Mouse (Mus musculus): Measurements from ENCODE around the gene Sik2. TPM values are rescaled to one million over a fixed set of nuclear protein-coding genes. Genes with fewer than 3 reads are reported as not detected.

Gene Sik2
- polyA plus RNA-seq, 1 experiment, result 10.5 TPM

DNA sequence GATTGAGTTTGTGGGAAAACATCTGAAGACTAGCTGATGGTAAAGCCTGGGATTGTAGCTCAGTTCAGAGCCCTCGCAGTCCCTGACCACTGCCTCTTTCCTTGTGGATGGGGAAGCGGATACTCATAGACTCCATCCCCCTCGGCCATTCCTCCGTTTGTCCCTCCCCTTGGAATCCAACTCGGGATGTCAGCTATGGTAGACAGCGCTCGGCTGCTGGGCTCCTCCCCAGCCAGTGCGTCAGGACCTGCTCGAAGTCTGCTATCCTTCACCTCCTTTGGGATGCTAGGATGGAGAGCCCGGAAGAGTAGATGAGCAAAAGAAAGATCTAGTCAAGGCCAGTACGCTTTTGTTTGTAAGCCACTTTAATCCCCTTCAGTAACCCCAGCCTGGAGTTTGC lies 158.6 kb downstream of the Sik2 start:
- no peaks in the 10 kb centered on the region for H3K36me3 ChIP-seq (ENCODE audit: control insufficient read depth, insufficient read depth)
- H3K79me2 ChIP-seq (ENCODE audit: control insufficient read depth, insufficient read depth), result no peaks in the 10 kb centered on the region
- no peak for TF ChIP-seq MYOG (IDR thresholded peaks at IDR 0.05; ENCODE audit: control insufficient read depth in 1 of 3, insufficient read depth in 1 of 3, insufficient read length in 2 of 3, low read depth in 2 of 3)
- no peak overlapping the region for H3K4me3 ChIP-seq
- H3K4me2 ChIP-seq (ENCODE audit: low read depth), result no peak overlapping the region
- no peak overlapping the region for H3ac ChIP-seq (ENCODE audit: control insufficient read depth, insufficient read length)
- no peaks in the 10 kb centered on the region for H3K27me3 ChIP-seq (ENCODE audit: control insufficient read depth, insufficient read depth, insufficient read length)

DNA sequence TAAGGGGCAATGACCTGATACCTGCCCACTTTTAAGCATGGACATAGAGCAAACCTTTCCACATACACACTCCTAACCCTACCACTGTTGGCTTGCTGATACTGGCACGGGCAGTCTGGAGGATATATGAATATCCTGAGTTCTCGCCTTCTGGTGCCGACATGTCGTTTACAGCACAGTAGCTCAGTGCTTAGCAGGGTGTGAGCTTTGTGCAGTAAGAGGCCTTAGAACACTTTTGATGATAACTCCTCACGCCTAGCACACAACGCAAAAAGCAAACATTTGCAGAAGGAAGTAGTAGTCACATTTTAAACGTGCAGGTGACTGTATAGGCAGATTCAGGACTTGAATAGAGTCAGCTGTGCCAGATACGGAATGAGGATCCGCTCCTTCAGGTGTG lies 159.1 kb downstream of the Sik2 start:
- no peaks in the 10 kb centered on the region for H3K79me2 ChIP-seq (ENCODE audit: control insufficient read depth, insufficient read depth)
- H3K4me2 ChIP-seq (ENCODE audit: low read depth), result no peak overlapping the region

GRCm38 (mm10) chr9:50849249-50849648 lies 159.6 kb downstream of the Sik2 start:
- H3K4me2 ChIP-seq (ENCODE audit: low read depth), result no peak overlapping the region
- no peaks in the 10 kb centered on the region for H3K27me3 ChIP-seq (ENCODE audit: control insufficient read depth, insufficient read depth, insufficient read length)
- no peak overlapping the region for H3ac ChIP-seq (ENCODE audit: control insufficient read depth, insufficient read length)
- H3K79me2 ChIP-seq (ENCODE audit: control insufficient read depth, insufficient read depth), result no peaks in the 10 kb centered on the region
- TF ChIP-seq SRF (IDR thresholded peaks at IDR 0.05; ENCODE audit: control insufficient read depth, insufficient read length, low read depth) (no peak), CEBPB (IDR thresholded peaks at IDR 0.05; ENCODE audit: insufficient read depth, poor library complexity, severe bottlenecking) (no peak), MYOG (IDR thresholded peaks at IDR 0.05; ENCODE audit: control insufficient read depth in 1 of 3, insufficient read depth in 1 of 3, insufficient read length in 2 of 3, low read depth in 2 of 3) (no peak), MYOD1 (IDR thresholded peaks at IDR 0.05; ENCODE audit: control insufficient read depth in 1 of 3, insufficient read length in 2 of 3, low read depth in 2 of 3) (no peak), USF1 (IDR thresholded peaks at IDR 0.05; ENCODE audit: low read depth) (no peak)
- no peak overlapping the region for H3K4me3 ChIP-seq
- no peaks in the 10 kb centered on the region for H3K36me3 ChIP-seq (ENCODE audit: control insufficient read depth, insufficient read depth)

More for the DNA sequence above, 159.1 kb downstream of the Sik2 start:
- H3K4me3 ChIP-seq, result no peak overlapping the region
- no peaks in the 10 kb centered on the region for H3K36me3 ChIP-seq (ENCODE audit: control insufficient read depth, insufficient read depth)
- TF ChIP-seq E2F4 (IDR thresholded peaks at IDR 0.05; ENCODE audit: insufficient read depth), result no peak
- TF ChIP-seq TCF12 (IDR thresholded peaks at IDR 0.05; ENCODE audit: insufficient read depth, poor library complexity, severe bottlenecking), result no peak
- TF ChIP-seq TCF3 (IDR thresholded peaks at IDR 0.05; ENCODE audit: insufficient read length, low read depth), result no peak
- TF ChIP-seq USF1 (IDR thresholded peaks at IDR 0.05; ENCODE audit: low read depth), result no peak
- TF ChIP-seq MYOD1 (IDR thresholded peaks at IDR 0.05; ENCODE audit: control insufficient read depth in 1 of 3, insufficient read length in 2 of 3, low read depth in 2 of 3), result no peak
- no peak for TF ChIP-seq MYOG (IDR thresholded peaks at IDR 0.05; ENCODE audit: control insufficient read depth in 1 of 3, insufficient read depth in 1 of 3, insufficient read length in 2 of 3, low read depth in 2 of 3)
- TF ChIP-seq MAX (IDR thresholded peaks at IDR 0.05; ENCODE audit: low read depth), result no peak
- H3ac ChIP-seq (ENCODE audit: control insufficient read depth, insufficient read length), result no peak overlapping the region
- H3K27me3 ChIP-seq (ENCODE audit: control insufficient read depth, insufficient read depth, insufficient read length), result no peaks in the 10 kb centered on the region

- Histone ChIP-seq H3K27me3 (ENCODE audit: control insufficient read depth, insufficient read depth, insufficient read length) (no peaks in the 10 kb centered on the region), H3K4me2 (ENCODE audit: low read depth) (no peak overlapping the region), H3K79me2 (ENCODE audit: control insufficient read depth, insufficient read depth) (no peaks in the 10 kb centered on the region), H3K4me3 (no peak overlapping the region), H3ac (ENCODE audit: control insufficient read depth, insufficient read length) (no peak overlapping the region), H3K36me3 (ENCODE audit: control insufficient read depth, insufficient read depth) (no peaks in the 10 kb centered on the region)
- peak; percentile 40 for TF ChIP-seq POLR2AphosphoS2 (IDR thresholded peaks at IDR 0.05; ENCODE audit: insufficient read length, low read depth)
- no peak for TF ChIP-seq POLR2A (IDR thresholded peaks at IDR 0.05; ENCODE audit: insufficient read length, low read depth)
- TF ChIP-seq TCF3 (IDR thresholded peaks at IDR 0.05; ENCODE audit: insufficient read length, low read depth), result no peak
- no peak for TF ChIP-seq E2F4 (IDR thresholded peaks at IDR 0.05; ENCODE audit: insufficient read depth)
These were observed 160.1 kb downstream of the Sik2 start for GRCm38 (mm10) chr9:50848821-50849220.

DNA sequence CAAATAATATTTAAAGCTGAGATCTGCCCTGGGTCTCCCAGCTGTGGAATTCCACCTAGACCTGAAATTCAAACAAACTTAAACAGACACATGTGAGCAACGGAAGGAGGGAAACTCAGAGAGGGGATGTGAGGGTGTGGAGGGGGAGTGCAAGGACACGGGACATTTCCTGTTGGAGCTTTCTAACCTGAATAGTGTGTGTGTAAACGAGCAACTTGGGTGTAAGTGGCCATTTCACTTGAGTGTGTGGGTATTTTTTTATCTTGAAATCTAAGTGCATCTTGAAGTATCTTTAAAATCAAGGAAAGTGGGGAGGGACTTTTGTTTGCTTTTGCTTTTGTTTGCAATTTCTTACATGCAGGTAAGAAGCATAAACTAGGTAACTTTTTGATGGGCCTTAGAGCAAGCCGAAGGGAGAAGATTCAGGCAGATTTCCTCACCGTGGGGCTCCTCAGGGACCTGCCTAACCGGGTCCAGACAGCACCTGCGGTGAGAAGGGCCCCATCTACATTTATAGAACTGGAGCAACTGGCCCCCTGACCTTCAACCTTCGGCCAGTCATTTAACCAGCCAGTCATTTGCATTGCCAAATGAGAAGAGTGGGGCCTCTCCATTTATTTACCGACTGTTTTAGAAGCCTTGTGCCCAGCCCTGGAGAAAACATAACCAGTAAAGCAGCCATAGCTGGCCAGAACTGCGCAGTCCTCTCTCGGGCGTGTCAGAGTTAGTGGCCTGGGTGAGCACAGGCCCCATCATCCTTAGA lies 161.1 kb downstream of the Sik2 start:
- Histone ChIP-seq H3K36me3 (ENCODE audit: control insufficient read depth, insufficient read depth) (no peaks in the 10 kb centered on the region), H3K27me3 (ENCODE audit: control insufficient read depth, insufficient read depth, insufficient read length) (no peaks in the 10 kb centered on the region), H3ac (ENCODE audit: control insufficient read depth, insufficient read length) (no peak overlapping the region), H3K4me2 (ENCODE audit: low read depth) (no peak overlapping the region), H3K79me2 (ENCODE audit: control insufficient read depth, insufficient read depth) (no peaks in the 10 kb centered on the region), H3K4me3 (no peak overlapping the region)
- no peak for TF ChIP-seq POLR2AphosphoS2 (IDR thresholded peaks at IDR 0.05; ENCODE audit: insufficient read length, low read depth)

DNA sequence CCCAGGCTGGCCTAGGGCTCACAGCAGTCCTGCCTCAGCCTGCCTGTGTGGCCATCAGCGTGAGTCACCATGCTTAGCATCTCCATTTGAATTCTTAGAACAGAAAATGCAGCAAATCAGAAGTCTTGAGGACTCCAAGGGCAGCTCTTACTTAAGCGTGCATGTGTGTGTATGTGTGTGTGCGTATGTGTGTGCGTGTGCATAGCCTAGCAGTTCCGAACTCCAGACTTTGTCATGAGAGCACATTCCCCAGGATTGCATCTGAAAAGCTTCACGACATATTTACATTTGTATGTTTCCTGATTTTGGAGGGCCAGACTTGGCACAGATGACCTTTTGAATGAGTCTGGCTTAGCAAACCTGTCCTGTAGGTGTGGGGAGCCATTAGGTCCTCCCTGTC lies 161.7 kb downstream of the Sik2 start:
- Histone ChIP-seq H3K79me2 (ENCODE audit: control insufficient read depth, insufficient read depth) (no peaks in the 10 kb centered on the region), H3ac (ENCODE audit: control insufficient read depth, insufficient read length) (no peak overlapping the region), H3K4me2 (ENCODE audit: low read depth) (no peak overlapping the region), H3K36me3 (ENCODE audit: control insufficient read depth, insufficient read depth) (no peaks in the 10 kb centered on the region), H3K4me3 (no peak overlapping the region), H3K27me3 (ENCODE audit: control insufficient read depth, insufficient read depth, insufficient read length) (no peaks in the 10 kb centered on the region)
- no peak for TF ChIP-seq SRF (IDR thresholded peaks at IDR 0.05; ENCODE audit: control insufficient read depth, insufficient read length, low read depth)
- TF ChIP-seq POLR2A (IDR thresholded peaks at IDR 0.05; ENCODE audit: insufficient read length, low read depth), result no peak
- no peak for TF ChIP-seq TCF3 (IDR thresholded peaks at IDR 0.05; ENCODE audit: insufficient read length, low read depth)
- TF ChIP-seq MYOD1 (IDR thresholded peaks at IDR 0.05; ENCODE audit: control insufficient read depth in 1 of 3, insufficient read length in 2 of 3, low read depth in 2 of 3), result no peak
- TF ChIP-seq USF1 (IDR thresholded peaks at IDR 0.05; ENCODE audit: low read depth), result no peak
